Mouse (Mus musculus): Measurements from ENCODE around the gene Fance. TPM values are rescaled to one million over a fixed set of nuclear protein-coding genes. Genes with fewer than 3 reads are reported as not detected.
A peak's percentile ranks its signal among the peaks of the same experiment; 100 is the strongest.

The Fance gene
- polyA plus RNA-seq, 1 experiment: 42.0 TPM

GRCm38 (mm10) chr17:28332113-28332914 lies 19.0 kb downstream of the Fance start:
- H3K36me3 ChIP-seq (ENCODE audit: control insufficient read depth, insufficient read depth): peaks cover 35% of the 10 kb centered on the region
- no peaks in the 10 kb centered on the region for H3K27me3 ChIP-seq (ENCODE audit: control insufficient read depth, insufficient read depth, insufficient read length)
- peaks cover 33% of the 10 kb centered on the region for H3K79me2 ChIP-seq (ENCODE audit: control insufficient read depth, insufficient read depth)
- H3ac ChIP-seq (ENCODE audit: control insufficient read depth, insufficient read length, low read depth): no peak overlapping the region
- H3K4me3 ChIP-seq (ENCODE audit: insufficient read depth, poor library complexity, severe bottlenecking): no peak overlapping the region
- TF ChIP-seq MYOD1 (IDR thresholded peaks at IDR 0.05; ENCODE audit: control insufficient read depth, insufficient read length, low read depth) (no peak), FOSL1 (IDR thresholded peaks at IDR 0.05; ENCODE audit: insufficient read depth, low read length, poor library complexity, severe bottlenecking) (no peak), USF1 (IDR thresholded peaks at IDR 0.05; ENCODE audit: low read depth) (no peak), CTCF (IDR thresholded peaks at IDR 0.05; ENCODE audit: control insufficient read depth, insufficient read depth, insufficient read length) (no peak), MAX (IDR thresholded peaks at IDR 0.05) (no peak), CEBPB (IDR thresholded peaks at IDR 0.05; ENCODE audit: low read depth) (no peak), MYOG (IDR thresholded peaks at IDR 0.05; ENCODE audit: control insufficient read depth, extremely low read depth, insufficient read length) (no peak)
- H3K79me3 ChIP-seq (ENCODE audit: low read depth): peaks cover 25% of the 10 kb centered on the region

- Histone ChIP-seq H3ac (ENCODE audit: control insufficient read depth, insufficient read length, low read depth) (no peak overlapping the region), H3K79me2 (ENCODE audit: control insufficient read depth, insufficient read depth) (peaks cover 33% of the 10 kb centered on the region), H3K36me3 (ENCODE audit: control insufficient read depth, insufficient read depth) (peaks cover 36% of the 10 kb centered on the region), H3K79me3 (ENCODE audit: low read depth) (peaks cover 25% of the 10 kb centered on the region), H3K4me3 (ENCODE audit: insufficient read depth, poor library complexity, severe bottlenecking) (no peak overlapping the region), H3K27me3 (ENCODE audit: control insufficient read depth, insufficient read depth, insufficient read length) (no peaks in the 10 kb centered on the region)
- TF ChIP-seq FOSL1 (IDR thresholded peaks at IDR 0.05; ENCODE audit: insufficient read depth, low read length, poor library complexity, severe bottlenecking): no peak
- no peak for TF ChIP-seq MYOD1 (IDR thresholded peaks at IDR 0.05; ENCODE audit: control insufficient read depth, insufficient read length, low read depth)
- TF ChIP-seq CTCF (IDR thresholded peaks at IDR 0.05; ENCODE audit: control insufficient read depth, insufficient read depth, insufficient read length): no peak
- TF ChIP-seq CEBPB (IDR thresholded peaks at IDR 0.05; ENCODE audit: low read depth): no peak
- no peak for TF ChIP-seq USF1 (IDR thresholded peaks at IDR 0.05; ENCODE audit: low read depth)
- no peak for TF ChIP-seq MYOG (IDR thresholded peaks at IDR 0.05; ENCODE audit: control insufficient read depth, extremely low read depth, insufficient read length)
- TF ChIP-seq MAX (IDR thresholded peaks at IDR 0.05): no peak
Measured at GRCm38 (mm10) chr17:28332915-28333546, 19.7 kb downstream of the Fance start.

- no peak overlapping the region for H3ac ChIP-seq (ENCODE audit: control insufficient read depth, insufficient read length, low read depth)
- H3K79me3 ChIP-seq (ENCODE audit: low read depth): peaks cover 9% of the 10 kb centered on the region
- no peak overlapping the region for H3K4me3 ChIP-seq (ENCODE audit: insufficient read depth, poor library complexity, severe bottlenecking)
- H3K79me2 ChIP-seq (ENCODE audit: control insufficient read depth, insufficient read depth): peaks cover 13% of the 10 kb centered on the region
- TF ChIP-seq MYOD1 (IDR thresholded peaks at IDR 0.05; ENCODE audit: control insufficient read depth, insufficient read length, low read depth) (no peak), CEBPB (IDR thresholded peaks at IDR 0.05; ENCODE audit: low read depth) (no peak), FOSL1 (IDR thresholded peaks at IDR 0.05; ENCODE audit: insufficient read depth, low read length, poor library complexity, severe bottlenecking) (no peak), CTCF (IDR thresholded peaks at IDR 0.05; ENCODE audit: control insufficient read depth, insufficient read depth, insufficient read length) (no peak), MYOG (IDR thresholded peaks at IDR 0.05; ENCODE audit: control insufficient read depth, extremely low read depth, insufficient read length) (no peak), MAX (IDR thresholded peaks at IDR 0.05) (no peak), USF1 (IDR thresholded peaks at IDR 0.05; ENCODE audit: low read depth) (no peak)
- peaks cover 35% of the 10 kb centered on the region for H3K36me3 ChIP-seq (ENCODE audit: control insufficient read depth, insufficient read depth)
- no peaks in the 10 kb centered on the region for H3K27me3 ChIP-seq (ENCODE audit: control insufficient read depth, insufficient read depth, insufficient read length)
Measured at GRCm38 (mm10) chr17:28335267-28335666, 21.9 kb downstream of the Fance start.

GRCm38 (mm10) chr17:28337547-28337946 lies 24.2 kb downstream of the Fance start:
- Histone ChIP-seq H3K36me3 (ENCODE audit: control insufficient read depth, insufficient read depth) (peaks cover 21% of the 10 kb centered on the region), H3K4me3 (ENCODE audit: insufficient read depth, poor library complexity, severe bottlenecking) (no peak overlapping the region), H3K79me2 (ENCODE audit: control insufficient read depth, insufficient read depth) (peaks cover 9% of the 10 kb centered on the region), H3ac (ENCODE audit: control insufficient read depth, insufficient read length, low read depth) (no peak overlapping the region), H3K79me3 (ENCODE audit: low read depth) (no peaks in the 10 kb centered on the region), H3K27me3 (ENCODE audit: control insufficient read depth, insufficient read depth, insufficient read length) (no peaks in the 10 kb centered on the region)
- TF ChIP-seq MYOG (IDR thresholded peaks at IDR 0.05; ENCODE audit: control insufficient read depth, extremely low read depth, insufficient read length) (no peak), USF1 (IDR thresholded peaks at IDR 0.05; ENCODE audit: low read depth) (no peak), MYOD1 (IDR thresholded peaks at IDR 0.05; ENCODE audit: control insufficient read depth, insufficient read length, low read depth) (no peak), CTCF (IDR thresholded peaks at IDR 0.05; ENCODE audit: control insufficient read depth, insufficient read depth, insufficient read length) (no peak), FOSL1 (IDR thresholded peaks at IDR 0.05; ENCODE audit: insufficient read depth, low read length, poor library complexity, severe bottlenecking) (no peak), CEBPB (IDR thresholded peaks at IDR 0.05; ENCODE audit: low read depth) (no peak), MAX (IDR thresholded peaks at IDR 0.05) (no peak)

- no peak overlapping the region for H3ac ChIP-seq (ENCODE audit: control insufficient read depth, insufficient read length, low read depth)
- TF ChIP-seq USF1 (IDR thresholded peaks at IDR 0.05; ENCODE audit: low read depth) (no peak), CEBPB (IDR thresholded peaks at IDR 0.05; ENCODE audit: low read depth) (peak; percentile 44)
- H3K4me3 ChIP-seq (ENCODE audit: insufficient read depth, poor library complexity, severe bottlenecking): no peak overlapping the region
- peaks cover 39% of the 10 kb centered on the region for H3K79me2 ChIP-seq (ENCODE audit: control insufficient read depth, insufficient read depth)
- H3K27me3 ChIP-seq (ENCODE audit: control insufficient read depth, insufficient read depth, insufficient read length): no peaks in the 10 kb centered on the region
- peaks cover 14% of the 10 kb centered on the region for H3K79me3 ChIP-seq (ENCODE audit: low read depth)
- peaks cover 21% of the 10 kb centered on the region for H3K36me3 ChIP-seq (ENCODE audit: control insufficient read depth, insufficient read depth)
Measured at GRCm38 (mm10) chr17:28340578-28340977, 27.3 kb downstream of the Fance start.

Measured in C2C12 (cell line).